Mouse (Mus musculus) cortical plate, adult 2 months (tissue): ENCODE measurements around the gene Cant1. TPM values are rescaled to one million over a fixed set of nuclear protein-coding genes. Genes with fewer than 3 reads are reported as not detected.
A peak's percentile ranks its signal among the peaks of the same experiment; 100 is the strongest.

Source experiments
- H3K27ac ChIP-seq: fragments of 200-500 bp; 2 replicates; pipeline ENCODE4 v1.5.1; 2012; ENCODE audit warnings: low read length, control low read depth, inconsistent platforms; ENCODE audit not compliant: insufficient read depth
- H3K4me1 ChIP-seq: fragments of 200-500 bp; 2 replicates; pipeline ENCODE4 v1.6.1; 2011; ENCODE audit warnings: low read length; ENCODE audit not compliant: control insufficient read depth, insufficient read depth
- H3K4me3 ChIP-seq: fragments of 200-500 bp; 2 replicates; pipeline ENCODE4 v1.5.1; 2011; ENCODE audit warnings: mild to moderate bottlenecking, low read length, control low read depth; ENCODE audit not compliant: insufficient read depth
- CTCF ChIP-seq: fragments of 200-500 bp; IDR thresholded peaks from 2 replicates; pipeline ENCODE4 v1.5.1; 2011; ENCODE audit warnings: mild to moderate bottlenecking, control low read depth, low read length; ENCODE audit not compliant: insufficient read depth; ENCODE audit errors: extremely low read depth
- POLR2A ChIP-seq: fragments of 200-500 bp; IDR thresholded peaks from 2 replicates; pipeline ENCODE4 v1.6.1; 2011; ENCODE audit warnings: mild to moderate bottlenecking, low read length, control low read depth; ENCODE audit not compliant: insufficient read depth; ENCODE audit errors: extremely low read depth
- polyA plus RNA-seq: library from polyadenylated mRNA; depleted of rRNA; stranded (reverse); fragments of >200 nt; gene quantifications from 2 replicates; pipeline ENCODE4 v1.2.3, GENCODE M21; 2012

Cant1 gene
- polyA plus RNA-seq, 1 experiment = 39.0 TPM

- Histone ChIP-seq H3K4me1 (peaks cover 1% of the 10 kb centered on the region; the same call in 1 of the 2 replicates), H3K27ac (no peak overlapping the region), H3K4me3 (no peak overlapping the region)
- TF ChIP-seq POLR2A (no peak), CTCF (no peak)
These were observed 14.5 kb upstream of the Cant1 start for GRCm38 (mm10) chr11:118433398-118433868.

GRCm38 (mm10) chr11:118431100-118431948, 12.4 kb upstream of the Cant1 start:
- no peak for TF ChIP-seq POLR2A
- no peak for TF ChIP-seq CTCF
- Histone ChIP-seq H3K4me1 (no peaks in the 10 kb centered on the region), H3K27ac (no peak overlapping the region), H3K4me3 (no peak overlapping the region)

GRCm38 (mm10) chr11:118430291-118430885, 11.5 kb upstream of the Cant1 start:
- no peak overlapping the region for H3K27ac ChIP-seq
- H3K4me1 ChIP-seq = no peaks in the 10 kb centered on the region
- H3K4me3 ChIP-seq = no peak overlapping the region
- TF ChIP-seq POLR2A = no peak
- no peak for TF ChIP-seq CTCF

GRCm38 (mm10) chr11:118428944-118429709, 10.2 kb upstream of the Cant1 start:
- TF ChIP-seq POLR2A (no peak), CTCF (no peak)
- peak overlapping the region; percentile 1; the same call in 1 of the 2 replicates for H3K4me3 ChIP-seq

GRCm38 (mm10) chr11:118428460-118428868, 9.6 kb upstream of the Cant1 start:
- Histone ChIP-seq H3K4me1 (no peaks in the 10 kb centered on the region; the same call in 1 of the 2 replicates), H3K4me3 (peak overlapping the region; percentile 1; the same call in 1 of the 2 replicates), H3K27ac (no peak overlapping the region)
- no peak for TF ChIP-seq POLR2A
- TF ChIP-seq CTCF = no peak

More at GRCm38 (mm10) chr11:118428944-118429709, 10.2 kb upstream of the Cant1 start:
- H3K27ac ChIP-seq = no peak overlapping the region
- H3K4me1 ChIP-seq = no peaks in the 10 kb centered on the region

- H3K4me3 ChIP-seq = peak within 1 kb of the TSS; percentile 1; the same call in 1 of the 2 replicates
- H3K27ac ChIP-seq = no peak within 1 kb of the TSS
- H3K4me1 ChIP-seq = no peaks in the 10 kb centered on the region; the same call in 1 of the 2 replicates
- no peak for TF ChIP-seq CTCF
- no peak for TF ChIP-seq POLR2A
These were observed 9.1 kb upstream of the Cant1 start, which contains the start of gene C1qtnf1 for GRCm38 (mm10) chr11:118427986-118428385. Gene C1qtnf1 (plus strand): TSS chr11:118428203.

- Histone ChIP-seq H3K4me1 (no peaks in the 10 kb centered on the region; the same call in 1 of the 2 replicates), H3K27ac (no peak overlapping the region), H3K4me3 (no peak overlapping the region)
- TF ChIP-seq POLR2A = no peak
- no peak for TF ChIP-seq CTCF
These were observed 8.4 kb upstream of the Cant1 start for GRCm38 (mm10) chr11:118427266-118427779.

- Histone ChIP-seq H3K4me3 (no peak overlapping the region), H3K27ac (no peak overlapping the region), H3K4me1 (no peaks in the 10 kb centered on the region; the same call in 1 of the 2 replicates)
- TF ChIP-seq CTCF (no peak), POLR2A (no peak)
These were observed 7.9 kb upstream of the Cant1 start for GRCm38 (mm10) chr11:118426765-118427164.
